Mouse (Mus musculus) frontal cortex, adult 2 months (tissue): Measurements from ENCODE around the gene Kcnk12. TPM values are rescaled to one million over a fixed set of nuclear protein-coding genes. Genes with fewer than 3 reads are reported as not detected.

ENCODE experiments used
- DNase-seq, 2 experiments: peaks; one replicate each; pipeline ENCODE4 v3.0.0; 2022; ENCODE audit warnings: low spot score in 1 of 2; ENCODE audit errors: extremely low spot score in 1 of 2
- polyA plus RNA-seq: library from polyadenylated mRNA; depleted of rRNA; stranded (reverse); fragments of >200 nt; gene quantifications from 2 replicates; pipeline ENCODE4 v1.2.3, GENCODE M21; 2012; rRNA removed

Gene Kcnk12
- polyA plus RNA-seq, 1 experiment = 14.9 TPM

- DNase-seq = peak in 1 of 2 experiments; percentile 62
Observed at GRCm38 (mm10) chr17:87726489-87727356, 71.1 kb downstream of the Kcnk12 start.

GRCm38 (mm10) chr17:87724727-87725126 lies 73.1 kb downstream of the Kcnk12 start:
- DNase-seq = no peak

- DNase-seq = no peak
Observed at GRCm38 (mm10) chr17:87700101-87700500, 97.7 kb downstream of the Kcnk12 start.

GRCm38 (mm10) chr17:87698996-87699765 lies 98.6 kb downstream of the Kcnk12 start:
- no peak for DNase-seq

GRCm38 (mm10) chr17:87696814-87697213 lies 101.0 kb downstream of the Kcnk12 start:
- DNase-seq = no peak

GRCm38 (mm10) chr17:87695874-87696465 lies 101.8 kb downstream of the Kcnk12 start:
- DNase-seq = peak in 1 of 2 experiments; percentile 22

Other genes with a start within 250 kb of the Kcnk12 start
- 0.66 and 0.90 TPM in 2 replicates for gene Epcam, start 162.0 kb downstream of the Kcnk12 start, polyA plus RNA-seq
- gene Msh2, start 125.7 kb downstream of the Kcnk12 start, polyA plus RNA-seq = 19.4 and 20.3 TPM in 2 replicates
- gene Rpl36-ps4, start 123.0 kb upstream of the Kcnk12 start, polyA plus RNA-seq = not detected in 2 replicates
- gene Msh6, start 177.1 kb upstream of the Kcnk12 start, polyA plus RNA-seq = 8.6 and 8.7 TPM in 2 replicates